Mouse (Mus musculus): ENCODE measurements at regions not wholly inside any gene's neighbourhood (a gene's known extent, or its start where the extent isn't known, plus 50 kb on each side); places are given as distances from the start of the nearest gene placed in this dataset.

DNA sequence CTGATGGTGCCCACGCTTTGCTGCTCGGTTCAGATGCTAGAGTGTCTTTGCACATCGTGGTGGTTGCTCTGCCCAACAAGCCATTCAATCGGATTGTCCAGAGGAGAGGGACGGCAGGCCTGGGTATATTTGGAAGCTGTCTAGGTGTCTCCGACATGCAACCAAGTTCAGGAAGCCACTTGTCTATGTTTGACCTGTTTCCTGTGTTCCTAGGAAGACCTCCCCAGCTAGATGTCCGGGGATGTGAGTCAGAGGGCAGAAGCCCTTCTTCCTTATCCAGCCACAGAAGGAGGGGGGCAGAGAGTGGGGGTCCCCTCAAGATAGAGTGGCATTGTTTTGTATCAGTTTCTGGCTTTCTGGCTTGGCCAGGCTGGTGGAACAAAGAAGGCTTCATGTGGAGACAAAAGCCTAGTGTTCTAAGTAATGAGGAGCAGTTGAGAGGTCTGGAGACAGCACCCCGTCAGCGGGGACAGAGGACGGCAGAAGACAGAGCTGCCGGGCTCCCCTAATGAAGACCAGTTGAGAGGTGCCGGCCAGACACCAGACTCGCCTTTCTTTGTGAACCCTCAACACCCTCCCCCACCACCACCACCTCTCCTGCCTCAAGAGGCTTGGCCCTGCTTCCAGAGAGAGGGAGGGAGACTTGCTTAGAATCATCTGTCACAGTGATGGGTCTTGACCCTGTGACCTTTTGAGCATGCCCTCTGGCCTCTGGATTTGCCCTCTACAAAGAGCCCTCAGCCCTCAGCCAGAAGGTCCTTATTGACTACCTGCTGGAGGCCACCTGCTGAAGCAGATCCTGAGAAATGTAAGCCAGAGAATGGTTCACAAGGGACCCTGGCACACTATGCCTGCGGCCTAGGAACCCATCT is 207.6 kb upstream of the Tbx3 start:
- TF ChIP-seq CTCF (IDR thresholded peaks at IDR 0.05; ENCODE audit: extremely low read depth, insufficient read depth, low read length) (no peak), POLR2A (IDR thresholded peaks at IDR 0.05; ENCODE audit: extremely low read depth, insufficient read depth, low read length) (no peak)
